Mouse (Mus musculus) spleen, adult 18-20 months (tissue): ENCODE results near the gene Zfp661.
"Not testable (repeated sequence)": the region's sequence is repeated elsewhere in the genome, so short reads cannot be mapped to it uniquely, and the experiment has no call there.

Source experiments
- DNase-seq, 2 experiments: peaks; one replicate each; pipeline ENCODE4 v3.0.0; 2022; ENCODE audit warnings: mixed read lengths in 2 of 2

Zfp661 gene

DNA sequence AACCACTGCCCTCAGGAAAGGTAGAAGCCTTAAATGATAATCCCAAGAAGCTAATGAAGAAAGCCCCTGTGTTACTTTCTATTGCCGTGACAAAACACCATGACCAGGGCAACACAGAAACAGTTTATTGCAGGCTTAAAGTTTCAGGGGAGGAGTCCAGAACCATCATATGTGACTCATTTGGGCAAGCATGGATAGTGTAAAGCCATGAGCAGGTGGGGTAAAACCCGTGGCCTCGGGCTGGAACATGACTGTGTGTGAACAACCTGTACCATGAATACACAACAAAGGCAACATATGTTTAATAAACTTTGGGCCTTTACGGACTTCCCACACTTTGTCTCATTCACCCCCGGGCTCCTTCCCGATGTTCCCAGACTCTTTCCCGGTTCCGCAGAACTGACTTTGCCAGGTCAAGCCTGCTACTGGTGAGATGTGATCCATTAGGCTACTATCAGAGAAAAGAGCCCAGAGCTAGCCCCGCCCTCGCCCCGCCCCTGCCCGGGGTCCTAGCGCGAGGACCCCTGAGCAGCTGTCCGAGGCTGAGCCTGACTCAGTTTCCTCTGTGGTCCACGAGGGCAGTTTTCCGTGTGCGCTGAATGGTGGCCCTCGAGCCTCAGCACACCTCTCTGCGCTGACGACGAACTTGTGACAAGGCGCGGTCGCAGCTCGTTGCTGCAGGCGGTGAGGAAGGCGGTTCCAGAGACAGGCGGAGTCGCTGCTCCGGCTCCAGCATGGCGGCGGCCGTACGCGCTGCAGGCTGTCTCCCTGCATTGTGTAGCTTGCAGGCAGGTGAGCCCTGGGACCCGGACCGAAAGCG is at the start of gene Zfp661, which contains the start of gene Mrps5:
Zfp661 (minus strand) TSS at position 401 of the 820 bp plus-strand sequence.
Mrps5 (plus strand) TSS at position 529 of the 820 bp plus-strand sequence.
- peak; percentile 72 to 85 for DNase-seq

DNA sequence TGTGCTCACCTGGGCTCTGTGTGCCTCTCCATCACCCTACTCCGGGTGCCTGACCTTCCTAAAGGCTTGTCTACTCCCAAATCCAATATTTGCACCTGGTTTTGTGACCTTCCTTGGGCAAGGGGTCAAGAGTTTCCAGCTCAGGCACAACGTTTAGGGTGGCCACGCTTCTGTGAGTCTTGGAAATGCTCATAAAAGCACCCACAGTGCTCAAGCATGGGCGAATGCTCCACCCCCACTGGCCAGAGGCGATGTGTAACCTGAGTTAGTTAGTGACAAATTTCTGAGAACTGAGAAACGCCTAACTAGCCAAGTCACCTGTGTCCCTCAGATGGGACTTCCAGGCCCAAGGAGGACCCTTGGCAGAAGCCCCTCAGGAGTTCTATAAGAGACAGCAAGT is 48.7 kb upstream of the Zfp661 start:
- no peak for DNase-seq

DNA sequence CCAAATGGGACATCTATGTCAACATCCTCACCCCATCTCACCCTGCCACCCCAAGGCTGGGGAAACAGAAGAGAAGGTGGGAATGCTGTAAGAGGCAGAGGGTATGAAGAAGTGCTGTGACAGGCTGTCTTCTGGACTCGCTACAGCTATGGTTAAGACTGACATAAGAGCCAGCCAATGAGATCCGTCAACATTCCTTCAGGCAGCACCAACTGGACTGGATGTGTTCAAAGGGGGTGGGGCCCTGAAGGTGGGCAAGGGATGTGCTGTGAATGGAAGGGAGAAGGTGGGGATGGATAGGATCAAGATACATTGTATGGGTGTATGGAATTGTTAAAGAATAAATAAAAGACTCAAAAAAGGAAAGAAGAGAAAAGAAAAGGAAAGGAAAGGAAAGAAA is 45.7 kb upstream of the Zfp661 start:
- DNase-seq: no peak

DNA sequence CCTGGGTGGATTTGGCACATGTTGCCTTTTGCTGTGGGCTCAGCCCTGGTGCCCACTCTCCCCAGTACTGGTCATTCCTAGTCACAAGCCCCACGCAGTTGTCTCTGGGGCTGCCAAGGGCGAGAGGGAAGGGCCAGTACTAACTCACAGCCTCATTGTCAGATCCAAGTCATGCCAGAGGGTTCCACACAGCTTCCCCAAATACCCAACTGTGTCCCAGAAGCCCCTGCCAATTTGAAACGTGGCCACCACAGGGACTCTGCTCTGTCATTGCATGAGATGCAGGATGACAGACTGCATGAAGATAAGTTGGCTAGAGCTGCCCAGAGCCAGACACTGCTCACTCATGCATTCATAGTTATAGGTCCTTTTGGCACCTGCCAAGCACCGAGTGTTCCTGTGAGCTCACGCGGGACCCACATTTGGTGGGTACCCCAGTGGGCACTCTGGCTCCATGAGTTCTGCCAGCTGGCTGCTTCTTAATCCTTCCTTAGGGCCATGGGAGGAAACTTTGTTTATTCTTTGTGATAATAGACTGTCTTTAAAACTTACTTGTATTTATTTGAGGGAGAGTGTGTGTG is 41.2 kb upstream of the Zfp661 start:
- no peak for DNase-seq

DNA sequence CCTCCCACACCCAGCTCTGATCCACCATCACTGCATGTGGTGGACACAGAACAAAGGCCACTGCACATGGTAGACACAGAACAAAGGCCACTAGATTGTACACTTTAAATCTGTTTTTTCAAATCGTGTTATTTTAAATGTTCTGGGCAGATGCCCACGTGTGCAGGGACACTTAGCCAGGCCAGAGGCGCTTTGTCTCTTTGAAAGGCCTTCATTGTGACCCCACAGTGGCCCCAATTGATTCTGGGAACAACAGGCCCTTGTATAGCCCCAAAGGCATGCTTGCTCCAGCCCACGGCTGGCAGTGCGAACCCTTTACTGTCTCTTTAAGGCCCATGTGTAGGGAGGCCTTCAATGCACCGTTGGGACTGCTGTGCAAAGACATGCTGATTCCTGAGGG is 40.5 kb upstream of the Zfp661 start:
- no peak for DNase-seq

DNA sequence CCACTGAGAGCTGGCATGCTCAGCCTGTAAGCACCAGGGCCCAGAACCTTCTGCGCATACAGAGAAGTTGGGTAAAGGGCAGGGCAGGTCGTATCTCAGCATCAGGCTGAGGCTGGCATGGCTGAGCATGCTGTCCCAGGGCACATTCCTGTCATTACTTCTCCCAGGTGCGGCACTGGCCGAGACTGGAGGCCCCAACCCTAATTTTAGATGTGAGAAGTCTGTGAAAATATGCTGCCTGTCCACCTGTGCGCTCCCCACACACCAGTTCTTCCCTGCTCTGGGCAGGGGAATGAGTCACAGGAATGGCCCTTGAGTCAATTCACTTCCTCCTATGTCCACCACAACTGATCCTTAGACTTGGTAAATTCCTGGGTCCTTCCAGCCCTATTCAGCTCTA is 38.8 kb upstream of the Zfp661 start:
- DNase-seq: no peak

DNA sequence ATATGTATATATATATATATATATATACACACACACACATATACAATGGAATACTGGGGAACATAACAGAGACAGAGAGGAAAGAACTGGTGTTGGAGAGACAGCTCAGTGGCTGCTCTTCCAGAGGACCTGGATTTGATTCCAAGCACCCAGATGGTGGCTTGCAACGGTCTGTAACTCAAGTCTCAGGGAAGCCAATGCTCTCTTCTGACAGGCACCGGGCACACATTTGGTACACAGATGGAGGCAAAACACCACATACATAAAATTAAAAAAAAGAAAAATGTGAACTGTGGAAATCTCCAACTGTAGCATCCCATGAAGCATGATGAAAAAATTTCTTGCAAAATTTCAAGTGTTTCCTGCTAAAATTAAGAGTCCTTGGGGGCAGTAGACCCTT is 37.9 kb upstream of the Zfp661 start:
- no peak for DNase-seq

DNA sequence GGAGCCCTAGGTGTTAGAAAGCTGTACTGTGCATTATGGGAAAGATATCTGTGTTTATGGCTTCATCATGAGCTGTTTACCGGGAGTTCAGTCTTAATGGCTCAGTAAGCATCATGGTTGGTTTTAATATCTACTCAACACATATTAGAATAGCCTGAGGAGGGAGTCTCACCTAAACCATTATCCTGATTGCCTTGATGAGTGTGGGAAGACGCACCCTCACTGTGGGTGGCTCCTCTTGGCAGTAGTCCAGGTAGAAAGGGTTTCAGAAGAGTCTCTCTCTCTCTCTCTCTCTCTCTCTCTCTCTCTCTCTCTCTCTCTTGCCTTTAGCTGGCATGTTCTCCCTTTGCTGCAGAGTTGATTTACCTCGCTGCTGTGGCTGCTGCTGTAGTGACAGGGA is 35.2 kb upstream of the Zfp661 start:
- DNase-seq: no peak

DNA sequence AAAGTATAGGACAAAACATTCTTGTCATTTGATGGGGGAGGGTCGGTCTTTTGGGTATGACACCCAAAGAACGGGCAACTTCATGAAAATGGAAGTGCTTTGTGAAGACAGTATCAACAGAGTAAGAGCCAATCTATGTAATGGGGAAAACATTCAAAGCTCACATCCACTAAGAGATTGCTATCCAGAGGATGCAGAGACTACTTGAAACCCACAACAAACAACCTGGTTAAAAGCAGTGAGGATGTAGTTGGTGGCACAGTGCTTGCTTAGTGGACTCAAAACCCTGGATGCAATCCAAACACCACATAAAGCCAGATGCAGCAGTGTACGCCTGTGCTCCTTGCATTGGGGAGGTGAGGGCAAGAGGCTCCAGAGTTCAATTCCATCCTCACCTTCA is 32.4 kb upstream of the Zfp661 start:
- no peak for DNase-seq

DNA sequence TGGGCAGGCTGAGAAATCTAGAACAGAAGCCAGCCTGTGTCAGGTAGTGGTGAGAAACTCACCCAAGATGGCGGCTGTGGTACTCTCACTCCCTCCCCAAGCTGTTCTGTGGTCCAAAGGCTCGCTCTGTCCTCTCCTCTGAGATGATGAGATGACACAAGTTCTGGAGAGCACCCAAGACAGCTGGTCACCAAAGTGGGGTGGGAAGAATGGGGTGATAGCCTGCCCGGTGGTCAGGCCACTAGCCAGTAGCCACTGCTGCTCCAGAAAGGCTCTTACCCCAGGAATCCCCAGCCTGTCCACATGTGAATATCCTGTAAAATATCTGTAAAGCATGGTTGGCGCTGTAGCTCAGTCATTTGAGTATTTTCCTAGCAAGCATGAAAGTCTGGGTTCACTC is 25.4 kb upstream of the Zfp661 start:
- DNase-seq: no peak

DNA sequence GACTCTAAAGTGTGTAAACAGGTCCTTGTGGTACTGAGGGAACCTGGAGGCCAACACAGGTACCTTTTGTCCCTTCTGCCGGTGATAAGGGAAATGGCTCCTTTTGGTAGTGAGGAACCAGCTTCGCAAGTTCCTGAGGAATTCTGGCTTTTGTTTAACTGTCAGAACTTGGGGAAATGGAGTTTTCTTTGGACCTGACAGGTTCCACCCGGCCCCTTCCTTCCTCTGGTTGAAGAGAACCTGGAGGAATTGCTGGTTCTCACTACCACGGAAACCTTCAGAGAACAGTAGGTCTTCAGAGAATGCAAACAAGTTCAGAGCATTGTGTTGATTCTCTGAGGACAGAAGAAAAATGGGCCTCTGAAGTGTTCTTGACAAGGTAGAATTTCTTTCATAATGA is 24.5 kb upstream of the Zfp661 start:
- DNase-seq: no peak

DNA sequence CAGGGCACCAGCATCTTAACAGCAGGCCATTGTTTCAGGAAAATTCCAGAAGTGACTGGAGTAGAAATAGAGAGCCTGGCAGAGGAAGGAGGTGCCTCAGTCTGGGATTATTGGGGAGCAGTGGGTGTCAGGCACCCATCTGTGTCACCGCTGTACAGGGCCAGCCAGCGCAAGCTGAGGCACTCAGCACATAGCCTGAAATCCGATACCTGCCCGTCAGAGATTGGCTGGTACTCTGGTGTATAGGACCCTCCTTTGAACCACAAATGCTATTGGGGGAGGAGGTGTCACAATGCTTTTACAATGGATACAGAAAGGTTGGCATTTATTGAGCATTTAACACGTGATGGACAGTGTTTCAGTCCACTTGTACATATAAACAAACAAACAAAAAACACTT is 22.1 kb upstream of the Zfp661 start:
- no peak for DNase-seq

DNA sequence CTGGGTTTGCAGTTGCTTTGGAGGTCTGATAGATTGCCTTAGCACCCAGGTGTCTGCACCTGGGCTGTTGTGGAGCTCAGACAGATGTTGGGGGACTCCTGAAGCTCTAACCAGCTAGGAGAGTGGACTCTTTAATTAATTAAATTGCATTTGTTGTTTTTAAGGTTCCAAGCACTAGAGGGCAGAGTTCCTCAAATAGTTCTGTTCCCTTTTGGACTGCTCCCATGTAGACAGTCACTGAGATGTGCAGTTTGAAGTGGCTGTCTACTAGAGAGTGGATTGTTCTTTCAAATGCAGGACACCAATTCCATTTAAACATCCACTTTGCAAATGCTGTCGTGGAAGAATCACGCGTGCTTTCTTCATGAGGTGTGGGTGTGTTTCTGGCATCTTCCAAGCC is 21.3 kb upstream of the Zfp661 start:
- DNase-seq: no peak

DNA sequence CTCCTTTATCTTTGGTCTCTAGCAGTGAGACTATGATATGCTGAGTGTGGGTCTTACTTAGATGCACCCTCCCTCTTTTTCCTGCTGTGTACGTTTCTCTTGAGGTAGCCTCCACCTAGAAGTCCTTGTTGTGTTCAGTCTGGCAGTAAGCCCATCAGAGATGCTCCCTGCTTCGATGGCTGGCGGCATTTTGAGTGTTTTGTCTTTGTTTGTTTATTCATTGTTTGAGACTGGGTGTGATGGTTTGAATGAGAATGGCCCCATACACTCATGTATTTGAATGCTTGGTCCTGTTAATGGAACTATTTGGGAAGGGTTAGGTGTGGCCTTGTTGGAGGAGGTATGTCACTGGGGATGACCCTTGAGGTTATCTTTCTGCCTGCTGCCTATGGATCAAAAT is 18.3 kb upstream of the Zfp661 start:
- no peak for DNase-seq

DNA sequence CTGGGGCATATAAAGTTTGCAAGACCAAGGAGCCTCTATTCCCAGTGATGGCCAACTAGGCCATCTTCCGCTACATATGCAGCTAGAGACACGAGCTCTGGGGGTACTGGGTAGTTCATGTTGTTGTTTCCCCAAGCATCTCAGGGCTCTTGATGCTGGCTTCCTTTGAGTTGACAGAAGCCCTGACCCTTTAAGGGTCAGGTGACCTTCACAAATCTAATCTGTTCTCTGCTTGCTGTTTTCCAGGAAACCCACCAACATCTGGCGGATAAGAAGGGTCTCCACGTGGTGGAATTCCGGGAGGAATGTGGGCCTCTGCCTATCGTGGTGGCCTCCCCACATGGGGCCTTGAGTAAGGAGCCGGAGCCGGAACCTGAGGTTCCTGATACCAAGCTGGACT is 16.5 kb upstream of the Zfp661 start:
- not testable (repeated sequence) for DNase-seq

DNA sequence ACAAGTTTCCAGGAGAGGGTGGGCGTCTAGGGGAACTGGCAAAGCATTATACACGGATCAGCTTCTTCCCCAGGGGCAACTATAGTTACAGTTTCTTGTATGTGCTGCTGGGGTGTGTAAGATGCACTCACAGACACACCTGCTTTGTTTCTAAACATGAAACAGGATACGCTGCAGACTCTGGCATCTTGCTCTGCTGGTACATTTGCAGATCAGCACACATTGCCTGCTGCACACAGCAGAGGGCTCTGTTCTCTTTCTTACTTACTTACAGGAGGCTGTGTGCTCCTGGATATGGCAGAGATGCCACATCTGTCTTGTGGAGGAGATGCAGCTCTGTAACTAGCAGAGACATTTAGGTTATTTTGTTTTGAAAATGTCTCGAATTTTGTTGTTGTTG is 3.9 kb upstream of the Zfp661 start:
- no peak for DNase-seq

DNA sequence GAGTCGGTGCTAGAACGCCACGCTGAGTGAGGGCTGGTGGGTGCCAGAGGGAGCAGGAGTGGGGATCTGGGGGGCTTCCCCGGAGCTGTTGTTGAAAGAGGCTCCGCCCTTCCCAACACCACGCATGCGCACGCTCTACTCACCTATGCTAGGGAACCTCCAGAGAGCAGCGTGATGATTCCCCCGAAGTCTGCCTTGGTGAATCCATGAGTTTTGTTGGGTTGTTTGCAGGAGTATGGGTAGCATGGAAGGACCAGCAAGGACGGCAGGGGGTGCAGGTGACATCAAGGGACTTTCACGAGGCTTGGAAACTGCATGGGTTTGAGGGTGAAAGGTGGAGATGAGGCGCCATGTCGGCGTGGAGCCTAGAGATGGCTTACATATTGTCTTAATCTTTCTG is 3.3 kb upstream of the Zfp661 start:
- peak; percentile 17 to 47 for DNase-seq

DNA sequence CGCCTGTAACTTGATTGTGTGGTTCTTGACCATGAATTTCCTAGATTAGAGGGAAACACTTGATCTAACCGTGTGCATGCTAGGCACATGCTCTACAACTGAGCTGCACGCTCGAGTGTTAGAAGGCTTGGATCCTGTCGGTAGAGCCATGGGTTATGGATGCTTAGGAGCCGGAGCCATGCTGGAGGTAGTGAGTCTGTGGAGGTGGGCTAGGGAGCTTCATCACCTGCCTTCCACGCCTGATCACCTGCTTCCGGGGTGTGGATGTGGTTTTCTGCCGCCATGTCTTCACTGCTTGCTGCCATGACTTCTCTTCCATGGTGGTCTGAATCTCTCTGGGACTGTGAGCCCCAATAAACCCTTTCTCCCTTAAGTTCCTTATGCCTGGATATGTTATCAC is 2.0 kb upstream of the Zfp661 start:
- no peak for DNase-seq

DNA sequence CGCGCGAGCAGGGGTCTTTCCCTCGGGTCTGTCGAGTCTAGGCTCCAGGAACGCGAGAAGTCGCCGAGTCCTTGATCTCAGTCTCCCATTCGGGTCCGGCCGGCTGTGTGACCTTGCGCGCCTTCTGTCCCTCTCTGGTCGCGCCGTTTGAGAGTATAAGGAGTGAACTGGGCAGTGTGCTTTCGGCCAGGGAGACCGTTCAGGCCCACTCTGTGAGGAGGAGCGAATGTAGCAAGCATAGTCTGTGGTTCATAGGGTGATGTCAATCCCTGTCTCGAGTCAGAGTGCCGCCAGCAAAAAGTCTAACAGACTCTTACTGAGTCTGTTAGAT is 585 bp upstream of the Zfp661 start:
- DNase-seq: no peak

DNA sequence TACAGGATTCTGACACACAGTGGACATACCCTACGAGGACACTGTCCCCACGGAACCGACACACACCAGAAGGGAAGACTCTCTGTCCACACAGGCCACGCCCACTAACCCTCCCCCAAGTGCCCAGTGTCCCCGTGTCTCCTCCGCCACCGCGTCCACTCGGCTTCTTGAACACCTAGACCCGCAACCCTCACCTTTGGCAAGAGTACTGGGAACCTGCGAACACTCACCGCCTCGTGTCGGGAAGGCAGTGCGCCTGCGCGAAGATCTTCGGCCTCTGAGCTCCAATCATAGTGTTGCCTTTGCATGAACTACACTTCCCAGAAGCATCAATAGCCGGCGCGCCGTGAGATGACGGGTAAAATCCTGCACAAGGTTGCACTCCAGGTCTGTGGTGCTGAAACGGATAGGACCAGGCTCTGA is 2.4 kb downstream of the Zfp661 start:
- DNase-seq: peak; percentile 84

DNA sequence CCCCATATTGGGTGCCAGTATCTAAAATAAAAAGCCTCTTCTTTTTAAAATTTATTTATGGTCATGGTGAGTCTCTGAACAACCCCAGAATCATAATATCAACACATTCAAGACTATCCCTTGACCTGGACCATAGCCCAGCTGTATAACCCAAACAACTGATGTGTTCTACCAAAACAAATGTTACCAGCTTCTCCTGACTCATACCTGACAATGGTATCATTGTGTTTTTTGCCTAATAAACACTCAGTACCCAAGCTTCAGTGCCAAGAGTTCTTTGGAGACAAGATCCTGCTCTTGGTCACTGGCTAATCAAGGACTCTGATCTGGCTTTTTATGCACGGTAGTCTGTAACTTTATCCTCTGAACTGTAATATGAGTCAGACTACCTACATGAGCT is 13.6 kb downstream of the Zfp661 start:
- DNase-seq: no peak

DNA sequence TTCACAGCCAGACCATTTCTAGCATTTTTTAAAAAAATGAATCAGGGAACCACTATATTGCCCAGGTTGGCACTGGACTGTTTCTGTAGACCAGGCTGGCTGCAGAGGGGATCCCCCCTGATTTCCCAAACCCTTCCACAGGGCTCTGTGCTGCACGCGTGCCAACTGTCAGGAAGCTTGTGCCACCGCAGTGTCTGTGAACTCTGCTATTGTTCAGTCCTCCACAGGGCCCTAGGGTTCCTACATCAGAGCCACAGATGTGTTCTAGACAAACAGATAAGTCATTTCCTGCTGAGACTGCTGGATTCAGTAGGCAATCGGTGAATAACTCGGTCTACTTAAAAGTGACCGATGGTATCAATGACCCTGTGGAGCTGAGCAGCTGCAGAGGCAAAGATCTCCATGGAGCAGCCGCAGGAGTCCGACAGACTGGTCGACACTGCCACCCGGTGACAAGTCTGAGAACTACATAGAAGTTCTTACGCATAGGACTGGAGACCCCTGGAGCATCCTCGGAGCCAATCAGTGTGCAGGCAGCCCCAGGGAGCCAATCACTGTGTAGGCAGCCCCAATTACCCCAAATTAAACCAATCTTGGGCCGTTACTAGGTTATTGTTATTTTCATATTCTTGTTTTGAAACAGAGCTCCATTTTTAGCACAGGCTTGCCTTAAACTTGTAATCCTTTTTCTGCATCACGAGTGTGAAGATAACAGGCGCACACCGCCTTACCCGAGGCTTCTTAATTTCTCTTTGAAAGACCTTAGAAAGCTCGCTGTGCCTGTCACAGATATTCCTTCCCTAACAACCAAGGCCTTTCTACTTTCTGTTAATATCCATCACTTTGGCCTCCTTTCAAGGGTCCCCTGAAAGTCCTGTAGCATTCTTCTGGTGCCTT is 27.6 kb downstream of the Zfp661 start:
- peak in 1 of 2 experiments; percentile 55 for DNase-seq

DNA sequence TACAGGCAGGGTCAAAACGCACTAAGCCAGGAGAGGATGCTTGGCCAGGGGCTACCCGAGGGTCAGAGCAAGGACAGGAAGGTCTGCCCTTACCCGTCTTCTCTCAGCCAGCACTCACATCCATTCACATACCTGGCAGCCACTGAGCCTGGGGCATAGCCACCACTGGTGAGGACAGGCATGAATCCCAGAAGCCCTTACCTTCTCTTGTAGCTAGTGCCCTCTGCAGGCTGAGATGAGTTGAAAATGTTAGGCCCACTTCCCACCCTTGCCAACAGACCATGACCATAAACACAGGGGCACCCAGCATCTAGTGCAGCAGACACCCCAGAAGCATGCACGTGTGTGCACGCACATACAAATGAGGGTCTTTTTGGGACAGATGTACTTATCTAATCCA is 35.8 kb downstream of the Zfp661 start:
- no peak for DNase-seq

DNA sequence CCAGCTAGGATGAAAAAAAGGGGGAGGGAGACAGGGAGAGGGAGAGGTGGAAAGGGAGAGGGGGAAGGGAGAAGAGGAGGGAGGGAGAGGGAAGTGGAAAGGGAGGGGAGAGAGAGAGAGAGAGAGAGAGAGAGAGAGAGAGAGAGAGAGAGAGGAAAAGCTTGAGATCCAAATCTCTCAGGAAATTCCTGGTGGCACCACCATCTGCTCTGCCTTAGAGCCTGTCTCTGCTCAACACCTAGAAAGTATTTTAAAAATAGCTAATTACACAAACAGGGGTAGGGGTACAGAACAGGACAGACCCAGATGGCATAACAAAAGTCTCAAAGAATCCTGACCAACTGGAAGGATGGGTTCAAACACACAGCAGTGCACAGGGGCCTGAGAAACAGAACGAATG is 36.4 kb downstream of the Zfp661 start:
- DNase-seq: no peak
